Mouse (Mus musculus) cerebellum, adult 9-10 months (tissue): ENCODE measurements around the gene Garem2.

Source experiments
- DNase-seq: peaks from one replicate; pipeline ENCODE4 v3.0.0; 2022

Garem2 gene

DNA sequence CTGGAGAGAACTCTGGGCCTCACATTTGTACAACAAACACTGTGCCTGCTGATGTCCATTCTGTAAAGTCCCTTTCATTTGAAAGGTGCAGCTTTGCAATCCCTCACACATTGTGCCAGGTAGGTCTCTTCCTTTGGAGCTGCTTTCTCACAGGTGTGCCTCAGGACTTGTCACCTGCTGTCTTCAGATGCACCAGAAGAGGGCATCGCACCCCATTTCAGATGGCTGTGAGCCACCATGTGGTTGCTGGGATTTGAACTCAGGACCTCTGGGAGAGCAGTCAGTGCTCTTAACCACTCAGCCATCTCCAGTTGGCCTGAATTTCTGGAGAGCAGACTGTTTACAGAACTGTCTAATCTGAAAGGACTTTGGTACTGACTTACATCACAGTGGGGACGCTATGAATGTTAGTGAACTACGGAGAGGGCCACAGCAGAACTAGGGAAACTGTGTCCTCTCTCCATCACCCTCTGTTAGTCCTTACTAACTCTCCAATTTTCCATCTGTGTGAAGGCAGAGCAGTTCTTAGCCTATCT is 7.6 kb downstream of the Garem2 start:
- no peak for DNase-seq

DNA sequence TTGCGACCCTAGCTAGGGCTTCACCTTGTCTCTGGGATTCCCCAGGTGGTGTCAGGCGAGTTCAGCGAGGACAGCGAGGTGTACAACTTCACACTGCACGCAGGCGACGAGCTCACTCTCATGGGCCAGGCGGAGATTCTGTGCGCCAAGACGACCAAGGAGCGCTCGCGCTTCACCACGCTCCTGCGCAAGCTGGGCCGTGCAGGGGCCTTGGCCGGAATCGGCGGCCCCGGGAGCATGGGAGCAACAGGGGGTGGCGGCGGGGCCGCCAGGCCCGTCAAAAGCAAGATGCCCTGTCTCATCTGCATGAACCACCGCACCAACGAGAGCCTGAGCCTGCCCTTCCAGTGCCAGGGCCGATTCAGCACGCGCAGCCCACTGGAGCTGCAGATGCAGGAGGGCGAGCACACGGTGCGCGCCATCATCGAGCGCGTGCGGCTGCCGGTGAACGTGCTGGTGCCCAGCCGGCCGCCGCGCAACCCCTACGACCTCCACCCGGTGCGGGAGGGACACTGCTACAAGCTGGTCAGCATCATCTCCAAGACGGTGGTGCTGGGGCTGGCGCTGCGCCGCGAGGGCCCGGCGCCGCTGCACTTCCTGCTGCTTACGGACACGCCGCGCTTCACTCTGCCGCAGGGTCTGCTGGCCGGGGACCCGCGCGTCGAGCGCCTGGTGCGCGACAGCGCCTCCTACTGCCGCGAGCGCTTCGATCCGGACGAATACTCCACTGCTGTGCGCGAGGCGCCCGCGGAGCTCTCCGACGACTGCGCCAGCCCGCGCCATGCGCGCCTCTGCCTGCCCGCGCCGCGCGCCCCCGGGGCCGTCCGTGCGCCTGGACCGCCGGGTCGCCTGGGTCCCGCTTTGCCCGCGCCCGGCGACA is 9.2 kb downstream of the Garem2 start:
- no peak for DNase-seq

DNA sequence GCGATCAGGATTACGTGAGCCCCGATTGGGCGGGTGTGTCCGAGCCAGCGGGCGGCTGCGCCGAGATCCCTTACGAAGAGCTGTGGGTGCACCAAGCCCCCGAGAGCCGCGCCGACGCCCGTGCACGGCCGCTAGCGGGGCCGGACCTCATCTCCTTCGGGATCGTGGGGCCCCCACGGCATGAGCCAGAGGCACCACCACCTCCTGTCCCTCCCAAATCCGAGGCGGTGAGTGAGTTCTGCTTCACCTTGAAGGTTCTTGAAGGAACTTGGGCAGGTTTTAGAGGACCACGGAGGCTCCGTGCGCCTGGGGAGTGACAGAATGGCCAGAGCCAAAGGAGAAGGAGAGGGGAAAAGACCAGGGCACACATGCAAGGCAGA is 9.8 kb downstream of the Garem2 start:
- DNase-seq: no peak

DNA sequence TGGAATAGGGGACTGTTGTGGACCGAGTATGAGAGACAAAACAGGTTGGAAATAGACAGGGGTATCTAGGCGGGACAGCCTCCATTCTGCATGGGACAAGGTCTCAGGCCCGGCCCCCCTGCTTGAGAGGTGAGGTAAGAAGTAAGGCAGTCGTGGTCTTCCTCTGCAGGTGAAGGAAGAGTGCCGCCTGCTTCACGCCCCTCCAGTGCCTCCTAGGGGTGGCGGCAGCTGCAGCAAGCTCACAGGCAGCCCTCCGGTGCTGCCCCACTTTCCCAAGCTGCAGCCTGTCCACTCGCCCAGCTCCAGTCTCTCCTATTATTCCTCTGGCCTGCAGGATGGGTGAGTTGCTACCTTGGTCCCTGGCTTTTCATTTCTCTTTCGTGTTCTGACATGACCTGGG is 10.8 kb downstream of the Garem2 start:
- no peak for DNase-seq

DNA sequence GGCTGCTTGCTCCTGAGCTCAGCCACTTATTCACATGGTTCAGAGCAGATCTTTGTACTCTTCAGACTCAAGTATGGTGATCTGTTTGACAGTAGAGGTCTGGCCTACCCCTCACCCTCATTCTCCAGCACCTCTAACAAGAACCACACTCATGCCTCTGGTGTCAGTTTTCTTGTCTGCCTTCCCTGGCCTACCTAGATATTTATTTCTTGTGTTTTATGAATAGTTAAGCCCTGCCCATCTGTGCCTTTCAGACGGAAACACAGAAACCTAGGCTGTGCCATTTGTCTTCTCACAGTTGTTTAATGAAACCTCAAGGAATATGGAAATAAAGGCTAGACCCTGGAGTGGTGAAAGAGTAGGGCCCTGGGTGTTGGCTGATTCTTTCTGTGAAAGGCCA is 13.1 kb downstream of the Garem2 start:
- DNase-seq: no peak

DNA sequence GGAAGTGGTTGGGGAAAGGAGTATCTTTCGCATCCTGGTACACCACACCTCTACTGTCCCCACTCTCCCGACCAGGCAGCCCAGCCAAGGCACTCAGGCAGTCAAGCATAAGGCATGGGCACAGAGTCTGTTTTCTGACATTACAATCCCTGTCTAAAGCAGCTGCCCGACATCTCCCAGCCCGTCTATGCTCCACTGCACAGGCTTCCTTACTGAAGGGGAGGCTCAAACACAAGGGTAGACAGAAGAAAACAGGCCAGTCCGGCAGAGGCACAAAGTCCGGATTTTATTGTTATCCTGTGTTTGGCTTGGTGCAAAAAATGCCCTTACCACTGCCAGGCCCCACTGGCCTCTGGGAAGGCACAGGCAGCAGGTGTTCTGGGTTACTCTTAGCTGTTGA is 14.2 kb downstream of the Garem2 start:
- DNase-seq: no peak

DNA sequence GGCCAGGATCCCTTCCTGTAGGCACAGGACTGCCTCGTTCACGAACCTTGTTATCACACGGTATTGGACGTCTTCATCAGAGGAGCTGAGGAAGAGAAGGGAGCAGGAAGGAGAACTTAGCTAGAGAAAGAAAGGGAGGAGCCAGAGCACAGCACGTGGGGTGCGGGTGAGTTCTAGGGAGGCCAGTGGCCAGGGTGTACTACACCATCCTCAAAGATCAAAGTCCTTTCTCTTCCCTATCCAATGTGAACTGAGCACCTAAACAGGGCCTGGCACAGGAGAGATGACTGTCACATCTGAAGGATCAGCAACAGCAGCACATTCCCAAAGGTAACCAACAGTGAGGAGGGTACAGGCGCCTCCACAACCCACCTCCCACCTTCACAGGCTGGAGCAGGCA is 15.1 kb downstream of the Garem2 start:
- DNase-seq: no peak

DNA sequence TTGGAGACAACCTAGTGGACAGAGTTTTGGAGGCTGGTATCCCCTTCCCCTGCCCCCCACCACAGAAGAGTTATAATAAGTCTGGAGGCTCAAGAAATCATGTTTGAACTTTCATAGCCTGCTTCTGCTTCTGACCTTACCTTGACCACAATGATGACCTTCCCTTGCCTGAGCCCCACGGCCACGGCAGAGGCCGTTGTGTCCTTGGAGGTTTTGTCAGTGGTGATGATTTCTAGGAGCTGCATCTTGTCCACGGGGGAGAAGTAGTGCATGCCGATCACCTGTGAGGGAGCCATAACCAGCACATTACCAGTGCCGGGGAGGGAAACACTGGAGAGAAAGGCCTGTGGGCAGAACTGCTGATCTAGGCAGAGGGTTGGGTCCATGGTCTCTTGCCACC is 17.5 kb downstream of the Garem2 start:
- no peak for DNase-seq

DNA sequence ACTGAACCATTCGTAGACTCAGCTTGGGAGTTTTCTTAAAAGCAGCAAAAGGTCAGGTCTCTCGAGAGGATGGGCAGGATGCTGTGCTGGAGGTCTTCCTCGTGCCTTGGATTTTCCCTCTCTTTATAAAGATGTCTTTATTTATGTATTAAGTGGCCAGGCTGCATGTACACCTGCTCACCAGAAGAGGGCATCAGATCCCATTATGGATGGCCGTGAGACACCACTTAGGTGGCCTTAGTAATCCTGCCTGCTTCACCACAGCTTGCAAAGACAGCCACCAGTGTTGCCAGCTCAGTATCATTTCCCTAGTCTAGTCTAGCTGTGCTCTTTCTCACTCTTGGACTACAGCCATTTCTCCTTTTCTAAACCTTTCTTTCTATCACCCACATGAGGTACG is 20.6 kb downstream of the Garem2 start:
- DNase-seq: peak; percentile 29

DNA sequence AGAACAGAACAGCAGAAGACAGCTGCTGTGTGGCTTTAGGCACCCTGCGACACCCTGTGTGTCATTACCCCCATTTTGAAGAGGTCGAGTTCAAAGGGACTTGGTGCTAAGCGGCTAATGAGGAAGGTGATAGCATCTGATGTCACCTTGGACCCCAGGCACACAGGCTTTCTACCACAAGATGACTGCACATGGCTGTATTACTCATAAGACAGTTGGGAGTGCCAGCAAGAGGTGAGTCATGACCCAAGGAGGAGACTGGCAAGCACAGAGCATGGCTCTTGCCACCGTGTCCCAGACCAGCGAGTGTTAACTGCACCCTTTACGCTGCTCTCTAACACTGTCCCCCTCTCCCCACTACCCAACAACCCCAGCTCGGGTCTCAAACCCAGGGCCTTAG is 21.8 kb downstream of the Garem2 start:
- DNase-seq: no peak

DNA sequence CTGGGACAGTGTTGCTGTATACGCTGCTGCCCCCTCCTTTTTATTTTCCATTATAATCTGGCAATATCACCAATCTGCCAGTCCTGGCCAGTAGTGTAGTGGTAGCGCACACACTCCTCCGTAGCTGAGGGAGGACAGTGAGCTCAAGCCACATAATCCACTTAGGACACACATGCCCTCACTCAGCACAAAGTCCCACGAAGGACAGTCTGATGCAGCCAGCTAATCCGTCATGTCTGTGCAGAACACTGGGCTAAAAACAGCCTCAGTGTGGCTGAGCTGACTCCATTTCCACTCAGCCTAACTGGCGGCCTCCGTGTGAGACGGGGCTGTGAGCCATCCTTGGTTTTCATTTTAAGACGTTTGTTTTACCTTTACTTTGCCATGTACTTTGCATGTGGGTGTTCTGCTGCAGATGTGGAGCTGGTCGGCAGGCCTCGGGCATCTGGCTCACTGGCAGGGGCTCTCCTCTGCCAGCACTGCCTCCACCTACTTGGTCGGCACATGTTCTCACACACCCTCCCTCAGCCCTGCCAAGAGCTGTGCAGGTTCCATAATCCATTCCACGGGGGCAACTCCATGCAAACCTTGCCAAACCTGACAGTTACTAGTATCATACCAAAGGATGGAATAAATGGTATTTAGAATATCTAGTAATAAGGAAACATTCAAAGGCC is 23.1 kb downstream of the Garem2 start:
- DNase-seq: no peak

DNA sequence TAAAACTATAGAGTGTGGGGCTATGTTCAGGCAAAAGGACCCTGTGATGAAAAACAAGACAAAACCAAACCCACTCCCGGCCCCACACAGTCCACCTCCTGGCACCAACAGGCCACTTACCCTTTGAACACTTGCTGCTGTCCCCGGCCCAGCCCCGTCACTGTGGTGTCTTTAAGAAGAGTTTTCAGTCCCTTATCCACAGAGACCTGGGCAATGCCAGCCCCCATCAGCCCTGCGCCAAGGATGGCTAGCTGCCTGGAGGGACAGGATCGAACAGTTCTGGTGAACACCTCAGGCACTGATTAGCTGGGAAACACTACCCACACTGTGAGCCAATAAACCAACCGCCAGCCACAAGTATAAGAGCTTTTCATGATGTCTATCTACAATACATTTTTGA is 23.7 kb downstream of the Garem2 start:
- no peak for DNase-seq

DNA sequence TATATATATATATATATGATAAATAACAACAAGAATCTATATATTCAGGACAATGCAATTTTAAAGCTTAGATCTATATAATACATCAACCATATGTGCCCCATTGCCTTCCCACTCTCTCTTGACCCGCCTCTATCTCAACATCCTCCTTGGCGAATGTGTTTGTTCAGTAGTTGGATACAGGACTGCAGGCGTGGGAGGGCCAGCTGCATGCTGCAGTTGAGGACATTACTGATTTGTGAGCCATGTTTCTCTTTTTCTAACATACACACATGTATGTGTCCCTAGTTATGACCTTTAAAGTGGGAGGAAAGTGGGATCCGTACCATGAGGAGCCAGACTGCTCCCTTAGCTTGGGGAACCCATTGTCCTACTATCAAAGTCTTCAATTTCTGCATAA is 26.3 kb downstream of the Garem2 start:
- no peak for DNase-seq

DNA sequence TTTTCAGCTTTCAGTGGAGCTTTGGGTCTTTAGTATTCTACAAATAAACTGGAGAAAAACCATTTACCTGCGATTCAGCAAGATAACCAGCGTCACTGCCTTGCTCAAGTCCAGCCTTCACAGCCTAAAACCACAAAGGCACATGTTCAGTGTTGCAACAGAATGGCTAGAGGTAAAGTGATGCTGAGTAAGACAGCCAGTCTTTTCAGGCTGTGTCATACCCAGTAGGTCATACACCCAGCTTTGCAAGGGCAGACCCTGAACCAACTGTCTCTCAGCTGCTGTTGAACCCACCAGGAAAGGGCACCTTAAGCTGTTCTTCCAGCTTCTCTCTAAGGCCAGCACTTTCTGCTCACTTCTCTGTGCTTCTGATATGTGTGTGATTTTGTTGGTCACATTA is 27.2 kb downstream of the Garem2 start:
- no peak for DNase-seq

DNA sequence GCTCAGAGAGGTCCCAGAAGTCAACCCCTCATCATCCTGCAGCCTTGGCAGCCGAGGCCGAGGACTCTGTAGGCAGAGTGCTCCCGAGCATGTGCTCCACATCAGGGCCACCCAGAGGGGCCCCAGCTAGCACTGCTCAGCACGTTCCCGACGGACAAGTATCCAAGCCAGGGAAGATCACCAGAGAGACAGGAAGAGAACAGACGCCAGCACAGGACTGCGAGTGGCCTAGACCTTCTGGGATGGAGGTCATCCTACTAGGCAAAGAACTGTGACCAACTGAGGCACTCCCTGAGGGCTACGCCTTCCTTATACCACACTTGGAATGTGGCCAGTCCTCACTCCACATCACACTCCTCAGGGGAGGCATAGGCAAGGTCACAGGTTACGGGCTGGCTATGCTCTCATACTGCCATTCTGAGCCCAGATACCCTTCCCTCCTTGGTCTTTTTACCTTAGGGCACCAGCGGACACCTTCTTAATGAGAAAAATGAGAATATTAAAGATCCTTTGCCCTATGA is 30.8 kb downstream of the Garem2 start:
- DNase-seq: no peak

DNA sequence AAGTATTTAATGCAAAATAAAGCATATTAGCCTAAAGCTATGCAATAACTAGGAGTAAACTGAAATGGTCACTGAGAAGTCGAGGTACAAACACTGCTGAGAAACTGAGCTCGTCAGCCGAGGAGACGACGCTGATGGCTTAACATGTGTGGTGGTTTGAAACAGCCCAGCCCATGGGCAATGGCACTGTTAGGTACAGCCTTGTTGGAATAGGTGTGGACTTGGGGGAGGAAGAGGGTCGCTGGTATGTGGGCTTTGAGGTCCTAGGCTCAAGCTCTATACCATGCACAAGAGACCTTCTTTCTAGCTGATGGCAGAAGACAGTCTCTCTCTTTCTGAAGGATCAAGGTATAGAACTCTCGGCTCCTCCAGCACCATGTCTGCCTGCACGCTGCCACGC is 32.3 kb downstream of the Garem2 start:
- DNase-seq: no peak

DNA sequence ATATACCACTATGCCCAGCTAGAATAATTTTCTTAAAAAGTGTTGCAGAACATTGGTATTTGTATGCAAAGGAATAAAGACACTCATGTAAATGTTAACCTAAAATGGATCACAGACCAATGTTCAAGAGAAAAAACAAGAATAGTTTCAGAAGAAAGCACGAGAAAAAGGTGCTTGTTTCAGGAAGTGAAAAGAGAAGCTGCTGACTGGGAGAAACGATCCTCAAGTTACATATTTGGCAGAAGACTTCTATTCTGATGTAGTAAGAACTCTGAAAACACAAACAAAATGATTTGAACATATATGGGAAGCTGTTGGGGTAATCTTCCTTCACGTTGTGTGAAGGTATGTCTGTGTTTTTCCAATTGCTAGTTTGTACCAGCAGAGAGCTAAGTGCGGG is 33.2 kb downstream of the Garem2 start:
- DNase-seq: no peak

DNA sequence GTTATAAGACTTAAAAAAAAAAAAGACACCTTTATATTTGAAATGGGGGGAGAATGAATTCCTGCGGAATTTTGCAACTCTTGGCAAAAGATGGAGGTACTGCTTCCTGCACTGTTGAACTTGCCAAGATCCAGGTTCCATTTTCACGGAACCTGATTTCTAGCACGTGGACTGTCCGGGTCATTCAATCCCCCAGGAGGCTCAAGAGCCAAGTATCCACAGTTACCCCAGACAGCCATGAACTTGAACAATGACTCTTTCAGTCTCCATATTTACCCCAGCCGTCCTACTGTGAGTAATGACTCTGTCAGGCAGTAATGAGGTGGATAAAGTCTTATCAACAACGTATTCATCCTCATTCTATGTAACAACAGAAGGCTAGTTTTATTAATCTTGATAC is 41.6 kb downstream of the Garem2 start:
- DNase-seq: no peak

DNA sequence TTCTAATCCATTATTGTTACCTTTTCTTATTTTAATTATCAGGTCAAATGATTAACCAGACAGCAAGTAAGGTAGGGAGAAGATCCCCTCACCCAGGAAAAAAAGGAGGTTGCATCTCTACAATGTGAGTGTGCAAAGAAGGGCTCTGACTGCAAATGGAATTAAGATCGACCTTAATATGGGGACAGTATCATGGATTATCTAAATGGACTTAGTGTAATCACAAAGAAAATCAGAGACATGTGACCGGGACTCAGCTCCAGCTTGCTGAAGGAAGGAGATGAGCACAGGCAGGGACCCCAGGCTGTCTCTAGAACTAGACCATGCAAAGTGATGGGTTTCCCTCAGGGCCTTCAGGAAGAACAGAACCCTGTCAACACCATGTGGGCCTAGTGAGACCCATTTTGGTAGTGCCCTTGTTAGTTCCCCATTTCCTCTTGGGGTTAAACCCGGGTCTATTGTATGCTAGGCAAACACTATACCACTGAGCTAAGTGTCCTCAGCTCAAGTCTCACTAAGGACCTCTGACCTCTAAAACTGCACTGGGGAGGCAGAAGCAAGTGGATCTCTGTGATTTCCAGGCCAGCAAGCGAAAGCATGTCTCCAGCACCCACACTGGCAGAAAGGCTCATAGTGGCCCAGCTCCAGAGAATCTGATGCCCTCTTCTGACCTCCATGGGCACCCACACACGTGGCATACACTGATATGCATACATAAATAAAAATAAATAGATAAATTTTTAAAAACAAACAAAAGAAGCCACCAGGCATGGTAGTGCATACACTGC is 43.4 kb downstream of the Garem2 start:
- no peak for DNase-seq

DNA sequence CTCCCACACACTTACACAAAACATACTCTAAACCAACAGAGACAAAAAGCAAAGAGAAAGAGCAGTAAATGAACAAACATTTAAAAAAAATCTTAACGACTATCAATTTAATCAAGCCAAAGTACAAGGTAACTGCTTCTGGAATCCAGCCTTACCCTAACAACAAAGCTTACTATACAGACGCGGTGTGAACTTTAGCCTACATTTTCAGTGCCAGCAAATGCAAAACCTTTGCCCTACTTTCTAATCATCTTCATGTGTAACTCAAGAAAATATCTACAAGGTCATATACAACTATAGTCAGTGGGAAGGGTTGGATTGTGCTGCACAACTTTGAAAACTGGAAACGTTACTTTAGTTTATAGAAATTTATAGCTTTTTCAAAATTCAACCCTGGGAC is 47.0 kb downstream of the Garem2 start:
- DNase-seq: no peak

DNA sequence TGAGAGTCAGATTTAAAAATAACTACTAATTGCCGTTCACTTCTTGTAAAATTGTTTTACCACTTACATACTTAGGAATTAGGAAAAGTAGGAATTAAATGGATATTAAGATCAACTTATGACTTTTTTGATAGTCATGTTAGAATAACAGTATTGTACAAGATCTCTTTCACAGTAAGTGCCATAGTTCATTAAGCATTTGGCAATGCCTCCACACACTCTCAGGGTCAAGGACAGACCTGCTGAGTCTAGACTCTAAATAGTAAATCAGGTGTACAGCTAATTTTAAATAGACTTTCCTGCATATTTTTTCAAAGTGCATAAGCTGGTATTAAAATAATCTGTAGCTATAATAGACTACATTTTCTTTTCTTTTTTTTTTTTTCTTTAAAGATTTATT is 47.5 kb downstream of the Garem2 start:
- DNase-seq: no peak

DNA sequence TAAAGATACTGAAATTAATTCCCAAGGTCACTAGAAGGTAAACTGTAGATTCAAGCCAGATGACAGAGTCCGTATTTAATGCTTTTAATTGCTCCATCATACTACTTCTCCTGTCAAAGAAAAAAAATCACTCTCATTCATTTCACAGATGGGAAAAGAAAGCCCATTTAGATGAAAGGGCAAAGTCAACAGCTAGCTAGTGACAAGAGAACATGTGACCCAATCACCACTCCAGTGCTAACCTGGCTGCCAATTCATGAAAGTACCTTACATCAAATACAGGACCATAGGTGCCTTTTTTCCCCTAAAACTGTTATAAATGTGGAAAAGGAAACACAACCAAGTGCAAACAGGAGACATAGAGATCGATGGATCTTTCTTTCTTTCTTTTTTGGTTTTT is 48.3 kb downstream of the Garem2 start:
- no peak for DNase-seq

DNA sequence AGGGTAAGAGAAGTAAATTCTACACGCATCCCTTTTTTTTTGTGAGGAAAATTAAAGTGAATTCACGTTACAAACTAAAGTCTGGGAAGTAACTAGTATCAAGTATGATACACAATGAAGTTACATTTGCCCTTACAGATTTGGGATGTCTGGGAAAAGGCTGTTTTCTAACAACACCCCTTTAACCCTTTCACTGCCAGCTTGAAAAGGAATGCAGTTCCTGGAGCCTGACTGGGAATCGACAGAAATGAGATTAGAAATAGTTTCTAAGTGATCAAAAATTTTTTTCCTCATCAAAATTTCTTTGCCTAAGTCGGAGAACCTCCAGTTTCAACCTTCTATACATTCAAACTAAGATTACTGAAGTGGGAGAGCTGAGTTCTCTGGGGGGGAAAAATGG is 49.1 kb downstream of the Garem2 start:
- DNase-seq: no peak
